Mouse (Mus musculus) stomach, embryonic 15.5 days (tissue): Measurements from ENCODE around the gene Gxylt2. TPM values are rescaled to one million over a fixed set of nuclear protein-coding genes. Genes with fewer than 3 reads are reported as not detected.

Experiments
- polyA plus RNA-seq: library from polyadenylated mRNA; unstranded; fragments of >200 nt; fragmentation: Nextera tagmentation; extraction: Ambion mirVana; gene quantifications from 2 replicates; pipeline ENCODE4 v1.2.1, GENCODE M21; 2015

The Gxylt2 gene
- polyA plus RNA-seq, 1 experiment from 2014 or later: 1.6 TPM

Other genes starting within 250 kb of the Gxylt2 start
- gene Shq1, start 33.6 kb upstream of the Gxylt2 start, polyA plus RNA-seq: 15.6 and 17.2 TPM in 2 replicates
- 16.1 and 17.4 TPM in 2 replicates for gene Ppp4r2, start 128.9 kb downstream of the Gxylt2 start, polyA plus RNA-seq